Mouse (Mus musculus) layer of hippocampus, adult 9-10 months (tissue): Measurements from ENCODE around the gene Pitpnc1.

ENCODE experiments used
- DNase-seq: peaks from one replicate; pipeline ENCODE4 v3.0.0; 2022; ENCODE audit warnings: low spot score

Gene Pitpnc1

DNA sequence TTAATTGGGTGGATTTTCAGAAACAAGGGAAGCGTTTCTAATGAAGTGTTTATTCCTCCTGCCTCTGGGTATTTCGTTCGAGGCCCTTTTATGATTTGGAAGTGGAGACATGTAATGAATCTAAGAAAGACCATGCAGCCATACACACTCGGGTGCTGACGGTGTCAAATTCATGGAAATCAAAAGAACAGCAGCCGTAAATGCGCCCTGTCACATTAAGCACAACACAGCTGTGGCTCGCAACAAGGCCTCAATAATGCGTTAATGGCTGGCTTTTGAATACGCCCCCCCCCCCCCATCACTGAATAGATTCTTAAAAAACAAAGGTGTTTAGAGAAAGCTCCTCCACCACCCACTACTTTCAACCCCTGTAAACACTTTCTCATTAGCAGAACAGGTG is 240.4 kb downstream of the Pitpnc1 start:
- DNase-seq = no peak

DNA sequence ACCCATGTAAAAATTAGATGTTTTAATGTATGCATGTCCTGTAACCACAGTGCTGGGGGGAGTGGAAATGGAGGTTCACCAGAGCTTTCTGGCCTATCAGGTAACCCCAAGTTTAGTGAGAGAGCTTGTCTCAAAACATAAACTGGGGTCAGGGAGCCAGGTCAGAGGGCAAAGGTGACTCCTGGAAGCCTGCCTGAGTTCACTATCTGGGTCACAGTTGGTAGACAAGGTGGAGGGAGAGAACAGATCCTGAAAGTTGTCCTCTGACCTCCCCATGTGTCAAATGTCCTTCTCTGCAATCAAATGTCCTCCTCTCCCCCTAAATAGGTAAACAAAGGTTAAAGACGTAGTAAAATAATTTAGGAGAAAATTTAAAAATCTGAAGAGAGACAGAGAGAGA is 244.1 kb downstream of the Pitpnc1 start:
- no peak for DNase-seq

DNA sequence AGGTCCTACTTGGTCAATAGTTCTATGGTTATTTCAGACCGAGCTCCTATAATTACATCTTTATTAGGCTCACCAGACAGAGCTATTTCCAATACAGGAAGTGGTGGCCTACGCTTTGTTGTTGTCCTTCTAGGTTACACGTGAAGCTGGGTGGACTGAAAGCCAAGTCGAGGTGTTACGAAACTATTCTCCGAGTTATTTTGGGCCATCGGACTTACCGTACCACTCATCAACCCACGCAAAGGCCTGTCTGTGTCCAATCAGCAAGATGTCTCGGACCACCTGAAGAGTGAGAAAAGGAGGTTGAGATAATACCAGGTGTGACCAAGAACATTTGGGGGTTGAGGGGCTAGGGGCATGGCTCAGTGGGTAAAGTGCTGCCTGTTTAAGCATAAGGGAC is 244.5 kb downstream of the Pitpnc1 start:
- no peak for DNase-seq

DNA sequence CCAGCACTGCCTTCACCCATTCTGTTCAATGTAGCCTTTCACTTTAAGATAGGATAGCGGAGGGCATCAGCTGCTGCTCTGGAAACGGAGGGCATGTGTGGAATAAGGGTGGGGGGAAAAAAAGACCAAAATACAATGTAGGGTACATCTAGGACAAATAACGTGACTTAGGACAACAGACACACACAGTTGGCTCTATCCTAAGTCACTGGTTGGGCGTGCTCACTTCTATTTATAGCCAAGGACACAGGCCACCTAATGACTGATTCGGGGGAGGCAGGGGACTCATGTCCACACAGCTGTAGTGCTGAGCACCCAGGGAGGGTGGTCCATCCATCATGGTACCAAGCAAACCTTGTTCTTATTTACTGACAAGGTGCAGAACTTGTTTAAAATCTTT is 245.2 kb downstream of the Pitpnc1 start:
- no peak for DNase-seq

DNA sequence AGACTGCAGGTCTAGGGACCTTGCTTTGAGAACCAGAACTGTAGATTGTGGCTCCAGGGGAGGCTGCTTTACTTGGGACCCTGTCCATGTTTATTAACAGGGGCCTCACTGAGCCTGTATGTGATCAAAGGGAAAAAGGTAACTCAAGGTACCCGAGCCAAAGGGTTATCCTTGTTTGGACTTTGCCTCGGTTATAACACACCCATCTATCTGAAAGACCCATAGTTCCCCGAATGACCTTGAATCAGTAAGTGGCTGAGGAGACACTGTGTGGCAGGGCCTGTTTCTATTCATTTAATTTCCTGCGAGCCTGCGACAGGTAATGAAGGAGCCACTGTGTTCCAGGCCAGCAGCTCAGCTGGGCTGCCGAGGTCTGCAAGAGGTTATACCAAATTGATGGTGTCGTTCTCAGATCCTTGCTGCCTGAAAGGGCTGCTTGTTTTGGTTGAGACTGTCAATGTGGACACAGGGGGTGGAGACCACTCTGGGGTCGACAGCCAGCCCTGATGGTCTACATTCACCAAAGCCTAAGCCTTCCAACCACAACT is 246.8 kb downstream of the Pitpnc1 start:
- DNase-seq = no peak

DNA sequence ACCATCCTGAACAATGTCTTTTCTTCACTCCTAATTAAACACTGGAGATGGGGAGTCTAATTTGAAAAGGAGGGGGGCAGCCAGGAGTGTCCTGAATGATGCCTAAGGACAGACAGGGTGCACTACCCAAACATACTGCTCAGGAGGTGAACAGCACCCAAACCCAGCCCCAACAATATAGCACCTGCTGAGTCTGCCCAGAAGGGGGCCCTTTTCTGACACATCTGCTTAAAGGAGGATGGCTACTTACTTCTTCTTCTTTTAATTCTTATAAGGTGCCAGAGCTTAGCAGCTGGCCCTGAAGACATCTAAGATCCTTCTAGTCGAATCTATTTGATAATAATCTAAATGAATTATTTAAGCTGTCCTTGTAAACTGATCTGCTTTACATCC is 247.3 kb downstream of the Pitpnc1 start:
- no peak for DNase-seq

DNA sequence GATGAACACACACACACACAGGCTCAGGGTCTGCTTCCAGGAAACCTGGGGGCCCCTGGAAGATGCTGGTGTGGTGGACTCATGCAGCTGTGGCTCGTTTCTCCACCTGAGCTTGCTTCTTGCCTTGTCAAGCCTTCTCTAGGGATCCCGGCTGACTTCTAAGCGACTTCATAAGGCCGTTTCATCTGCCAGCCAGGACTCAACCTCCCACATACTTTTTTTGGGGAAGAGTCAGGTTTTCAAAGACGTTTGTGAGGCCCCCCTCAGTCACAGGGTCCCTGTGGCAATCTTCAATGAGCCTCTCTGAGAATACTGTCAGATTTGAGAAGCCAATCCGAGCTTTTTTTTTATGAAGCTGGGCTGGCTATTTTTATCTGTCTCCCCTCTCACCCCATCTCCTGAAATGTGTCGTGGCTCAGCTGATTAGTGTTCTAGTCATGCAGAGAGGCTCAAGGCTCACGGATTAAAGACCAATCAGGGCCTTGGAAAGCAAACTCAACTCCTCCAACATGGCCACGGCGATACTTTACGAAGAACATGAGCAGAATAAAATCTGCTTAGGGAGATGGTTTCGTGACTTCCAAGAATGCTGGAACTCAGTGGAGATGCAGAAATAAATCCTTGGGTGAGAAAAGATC is 247.8 kb downstream of the Pitpnc1 start:
- no peak for DNase-seq

DNA sequence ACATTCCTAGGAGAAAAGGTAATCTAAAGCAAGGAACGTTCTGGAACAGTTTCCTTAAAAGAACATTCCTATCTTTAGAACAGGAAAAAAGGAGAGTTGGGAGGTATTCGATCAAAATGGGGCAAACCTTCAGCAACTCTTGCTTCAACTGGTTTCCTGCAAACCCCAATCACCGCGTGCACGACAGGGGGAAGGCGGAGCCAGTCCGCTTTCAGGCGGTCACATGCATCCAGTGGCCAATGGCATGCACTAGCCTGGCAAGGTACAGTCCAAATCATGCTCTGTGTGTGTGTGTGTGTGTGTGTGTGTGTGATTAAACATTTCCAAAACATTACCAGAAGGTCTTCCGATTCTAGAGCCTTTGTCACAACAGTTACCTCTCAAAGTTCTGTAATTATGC is 255.4 kb downstream of the Pitpnc1 start:
- DNase-seq = no peak

DNA sequence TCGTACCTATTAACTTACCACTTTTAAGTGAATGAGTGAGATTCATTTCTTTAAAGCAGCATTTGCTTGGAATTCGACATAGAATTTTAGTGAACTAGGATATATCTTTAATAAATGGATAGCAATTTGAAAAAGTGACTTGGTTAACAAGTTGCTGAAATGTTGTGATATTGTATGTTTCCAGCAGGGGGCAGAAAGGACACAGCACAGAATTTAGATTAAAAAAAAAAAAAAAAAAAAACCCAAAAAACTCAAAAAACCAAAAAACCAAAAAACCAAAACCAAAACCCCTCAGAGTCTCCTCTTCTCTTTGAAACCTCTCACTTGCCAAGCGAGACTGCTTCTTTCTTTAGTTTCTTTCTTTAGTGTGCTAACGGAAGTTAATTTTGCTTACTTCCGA is 256.8 kb downstream of the Pitpnc1 start:
- no peak for DNase-seq

DNA sequence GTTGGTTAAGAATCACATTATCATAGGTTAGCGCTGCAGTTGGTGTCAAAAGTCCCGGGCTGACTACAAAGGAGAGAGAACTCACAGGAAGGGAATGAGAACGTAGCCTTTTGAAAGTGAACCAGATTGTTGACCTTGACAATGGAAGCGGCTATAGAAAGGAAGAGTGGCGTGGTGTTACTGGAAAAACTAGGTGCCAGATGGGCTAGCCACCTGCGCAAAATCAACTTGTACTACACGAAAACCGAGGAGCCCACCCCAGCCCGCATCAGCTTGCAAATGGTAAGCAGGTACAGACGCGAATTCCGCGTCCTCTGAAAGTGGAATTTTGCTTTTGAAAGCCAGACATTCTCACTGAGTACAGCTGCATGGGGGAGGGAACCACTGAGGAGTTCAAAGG is 260.7 kb downstream of the Pitpnc1 start:
- DNase-seq = no peak

DNA sequence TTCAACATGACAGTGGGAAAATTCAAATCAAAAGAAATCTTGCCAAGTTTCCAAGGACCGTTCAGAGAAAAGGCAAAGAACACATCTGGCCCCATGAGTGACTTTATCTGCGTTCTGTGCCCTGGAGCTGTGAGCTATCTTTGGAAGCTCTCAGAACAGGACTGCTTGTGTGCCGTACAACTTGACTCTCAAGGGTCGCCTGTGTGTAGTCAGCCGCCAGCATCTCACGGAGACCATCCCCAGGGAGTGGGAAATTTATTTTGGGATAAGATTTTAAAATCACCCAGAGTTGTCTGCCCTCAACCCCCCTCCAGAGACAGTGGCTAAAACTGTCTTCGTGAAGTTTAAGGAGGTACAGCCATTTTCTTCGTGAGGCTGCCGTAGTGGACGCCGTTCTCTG is 268.7 kb downstream of the Pitpnc1 start:
- DNase-seq = no peak

DNA sequence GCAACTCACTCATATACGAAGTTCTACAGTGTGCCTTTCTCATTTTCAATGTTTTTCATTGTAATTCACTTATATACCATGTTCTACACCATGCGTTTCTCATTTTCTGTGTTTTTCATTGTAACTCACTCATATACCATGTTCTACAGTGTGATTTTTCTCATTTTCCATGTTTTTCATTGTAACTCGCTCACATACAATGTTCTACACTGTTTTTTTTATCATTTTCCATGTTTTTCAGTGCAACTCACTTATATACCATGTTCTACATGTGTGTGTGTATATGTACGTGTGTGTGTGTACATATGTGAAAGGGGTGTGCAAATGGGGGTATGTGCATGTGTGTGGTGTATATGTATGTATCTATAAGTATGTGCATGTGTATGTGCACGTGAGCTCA is 271.2 kb downstream of the Pitpnc1 start:
- no peak for DNase-seq

DNA sequence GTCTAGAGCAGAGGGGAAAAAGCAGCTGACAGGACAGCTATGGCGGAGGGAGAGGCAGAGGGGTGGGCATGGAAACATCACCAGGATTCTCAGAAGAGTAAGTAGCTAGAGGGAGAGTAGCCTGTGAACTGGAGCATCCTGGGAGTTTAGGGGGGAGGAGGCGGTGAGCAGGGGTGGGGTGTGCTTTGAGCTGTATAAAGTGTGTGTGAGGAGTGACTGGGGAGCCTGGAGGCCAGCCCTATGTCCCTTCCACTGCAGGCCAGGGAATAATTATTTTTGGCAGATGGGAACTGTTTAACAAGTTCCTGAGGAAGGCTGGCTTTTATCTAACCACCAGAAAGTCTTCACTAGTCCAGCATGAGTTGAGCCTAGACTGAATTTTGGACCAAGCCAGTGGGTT is 275.2 kb downstream of the Pitpnc1 start:
- DNase-seq = no peak

DNA sequence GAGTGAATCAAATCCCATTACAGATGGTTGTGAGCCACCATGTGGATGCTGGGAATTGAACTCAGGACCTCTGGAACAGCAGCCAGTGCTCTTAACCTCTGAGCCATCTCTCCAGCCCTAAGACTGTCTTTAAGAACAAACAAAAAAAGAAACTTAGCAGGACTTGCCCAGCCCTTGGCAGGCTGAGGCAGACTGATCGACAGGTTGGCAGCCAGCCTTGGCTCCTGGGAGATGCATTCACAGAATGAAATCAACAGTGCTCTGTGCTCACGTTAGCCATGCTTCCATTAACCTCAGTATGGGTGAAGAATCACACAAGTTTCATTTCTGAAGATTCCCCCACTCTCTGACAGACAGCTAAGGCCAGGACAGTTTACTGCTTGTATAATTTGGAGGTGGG is 280.1 kb downstream of the Pitpnc1 start:
- no peak for DNase-seq

DNA sequence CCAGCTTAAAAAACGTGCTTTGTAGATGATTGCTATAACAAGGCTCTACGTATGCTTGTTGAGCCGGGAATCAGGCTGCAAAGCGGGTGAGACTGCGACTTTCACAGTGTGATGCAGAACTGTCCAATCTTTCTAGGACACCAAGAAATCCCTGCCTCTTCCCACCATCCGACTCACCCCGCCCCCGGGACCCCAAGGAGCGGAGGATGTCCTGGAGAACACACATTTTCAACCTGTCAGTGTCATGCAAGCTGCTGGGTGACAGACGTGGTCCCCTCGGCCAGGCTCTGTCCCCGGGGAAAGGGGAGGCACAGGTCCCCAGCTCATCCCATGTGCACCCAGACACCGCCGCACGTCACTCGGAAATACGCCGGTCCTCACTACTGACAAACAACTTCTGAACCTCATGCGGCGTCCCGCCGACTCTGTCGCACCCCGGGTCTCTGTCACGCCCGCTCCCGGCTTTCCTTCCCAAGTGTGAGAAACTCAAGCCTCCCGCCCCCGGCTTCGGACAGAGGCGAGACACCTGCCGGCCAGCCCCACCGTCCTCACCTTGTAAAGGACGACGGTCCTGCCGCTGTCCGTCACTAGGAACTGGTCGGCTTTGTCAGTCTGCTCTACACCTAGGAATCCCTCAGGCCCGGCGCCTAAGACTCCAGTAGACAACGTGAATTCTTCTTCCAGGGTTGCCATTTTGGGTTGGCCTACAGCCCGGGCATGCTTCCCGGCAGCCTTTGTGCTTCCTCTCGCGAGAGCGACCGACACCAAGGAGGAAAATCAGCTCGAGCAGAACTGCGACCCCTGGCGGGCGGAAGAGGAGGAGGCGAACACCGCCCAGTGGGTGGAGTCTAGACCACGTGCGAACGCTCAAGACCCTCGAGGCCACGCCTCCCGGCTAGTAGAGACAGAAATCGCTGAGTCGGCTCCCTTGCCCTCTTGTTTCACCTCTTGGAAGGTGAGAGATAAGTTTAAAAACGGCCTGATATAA is 281.6 kb downstream of the Pitpnc1 start, which contains the start of gene Nol11:
TSS of gene Nol11 (minus strand) at position 817 of the 988 bp plus-strand sequence.
- DNase-seq = peak; percentile 98

DNA sequence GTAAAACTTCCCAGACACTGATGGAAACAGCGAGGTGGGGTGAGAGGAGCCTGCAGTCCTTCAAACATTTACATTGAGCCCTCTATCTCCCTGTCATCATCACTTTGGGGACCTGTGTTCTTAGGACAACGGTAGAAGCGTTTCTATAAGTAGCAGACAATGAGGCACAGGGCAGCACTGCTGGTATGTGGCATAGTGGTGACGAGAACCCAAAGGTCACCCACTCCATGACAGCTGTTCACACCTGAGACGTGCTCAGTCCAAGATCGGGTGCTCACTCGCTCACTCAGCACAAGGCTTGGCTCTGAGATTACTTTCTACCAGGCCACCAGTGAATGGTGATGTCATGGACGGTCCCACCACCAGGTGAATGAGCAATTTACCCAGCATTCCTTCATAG is 286.7 kb downstream of the Pitpnc1 start:
- no peak for DNase-seq

DNA sequence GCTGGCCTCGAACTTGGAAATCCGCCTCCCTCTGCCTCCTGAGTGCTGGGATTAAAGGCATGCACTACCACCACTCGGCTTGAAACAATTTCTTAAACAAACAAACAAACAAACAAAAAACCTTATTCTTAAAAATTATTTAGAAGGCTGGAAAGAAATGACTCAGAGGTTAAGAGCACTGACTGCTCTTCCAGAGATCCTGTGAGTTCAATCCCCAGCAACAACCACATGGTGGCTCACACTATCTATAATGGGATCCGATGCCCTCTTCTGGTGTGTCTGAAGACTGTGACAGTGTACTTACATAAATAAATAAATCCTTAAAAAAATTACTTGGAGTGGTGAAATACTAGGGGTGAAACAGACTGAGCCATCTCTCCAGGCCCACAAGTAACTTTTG is 309.3 kb downstream of the Pitpnc1 start:
- DNase-seq = no peak

DNA sequence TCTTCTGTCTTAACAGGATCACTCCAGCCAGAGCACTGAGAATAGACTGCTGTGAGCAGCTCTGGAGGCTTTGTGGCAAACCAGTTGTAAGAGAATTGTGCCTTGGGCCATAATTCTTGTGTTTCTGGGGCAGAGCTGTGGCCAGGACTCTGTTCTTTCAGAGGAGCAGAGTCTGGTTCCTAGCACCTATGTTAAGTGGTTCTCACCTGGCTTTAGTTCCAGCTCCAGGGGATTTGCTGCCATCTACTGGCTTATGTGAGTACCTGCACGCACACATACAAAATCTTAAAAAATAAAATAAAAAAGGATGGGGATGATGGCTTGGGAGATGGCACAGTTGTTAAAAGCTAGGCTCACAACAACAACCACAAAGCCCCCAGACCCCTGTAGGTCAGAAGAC is 311.5 kb downstream of the Pitpnc1 start:
- no peak for DNase-seq
